In genomic region chr2:168050000-168050942, GRCm38 (mm10) we compare ENCODE assay signal across 8 mouse cellular contexts. TPM values are rescaled to one million over a fixed set of nuclear protein-coding genes. Genes with fewer than 3 reads are reported as not detected.
DNase-seq lines count a peak whose midpoint lies in the region; ATAC-seq and TF ChIP-seq lines count a peak whose summit lies in the region.

No protein-coding gene starts in this region.

- WGBS in lung, embryonic 14.5 days, result under 1% methylated on average over 56 of the region's 56 CpGs
- under 1% methylated on average over 56 of the region's 56 CpGs for WGBS in embryonic facial prominence, embryonic 13.5 days
- under 1% methylated on average over 56 of the region's 56 CpGs for WGBS in hindbrain, embryonic 10.5 days
- under 1% methylated on average over 55 of the region's 56 CpGs for WGBS in limb, embryonic 13.5 days
- 0% methylated on average over 56 of the region's 56 CpGs for WGBS in neural tube, embryonic 11.5 days

- no peak for DNase-seq in lung, embryonic 14.5 days
- no peak for DNase-seq in lung, postnatal 25 days (ENCODE audit: low spot score)
- DNase-seq in hindbrain, embryonic 10.5 days (ENCODE audit: low spot score), result peak; percentile 61
- peak; percentile 43 for DNase-seq in neural tube, embryonic 11.5 days (ENCODE audit: low spot score)
- no peak for DNase-seq in MN1 (ENCODE audit: low spot score)
- DNase-seq in urinary bladder, postnatal 14 days (ENCODE audit: low spot score), result no peak

- peak overlapping the region; percentile 96 for H3K4me2 ChIP-seq in lung, embryonic 14.5 days
- H3K4me2 ChIP-seq in embryonic facial prominence, embryonic 13.5 days, result peak overlapping the region; percentile 93
- peak overlapping the region; percentile 94 for H3K4me2 ChIP-seq in limb, embryonic 13.5 days (replicated peaks)
- peak overlapping the region; percentile 79 for H3K4me2 ChIP-seq in neural tube, embryonic 11.5 days (ENCODE audit: low read depth)

- no peaks in the 10 kb centered on the region for H3K9me3 ChIP-seq in lung, embryonic 14.5 days (ENCODE audit: low read depth, low read length)
- 0 out of 2 replicates have a peak, but pooled peaks cover 4% of the 10 kb centered on the region for H3K9me3 ChIP-seq in embryonic facial prominence, embryonic 13.5 days
- 0 out of 2 replicates have a peak, but pooled peaks cover 2% of the 10 kb centered on the region for H3K9me3 ChIP-seq in hindbrain, embryonic 10.5 days
- H3K9me3 ChIP-seq in limb, embryonic 13.5 days, result no peaks in the 10 kb centered on the region
- H3K9me3 ChIP-seq in neural tube, embryonic 11.5 days (ENCODE audit: control insufficient read depth, low read length), result no peaks in the 10 kb centered on the region

- no peak overlapping the region for H3K27ac ChIP-seq in lung, embryonic 14.5 days (ENCODE audit: low read depth)
- H3K27ac ChIP-seq in embryonic facial prominence, embryonic 13.5 days, result peak overlapping the region; percentile 84
- H3K27ac ChIP-seq in hindbrain, embryonic 10.5 days, result peak overlapping the region; percentile 82
- H3K27ac ChIP-seq in limb, embryonic 13.5 days, result 0 out of 2 replicates have a peak overlapping the region, but pooled peaks have one; percentile 22
- no peak overlapping the region for H3K27ac ChIP-seq in neural tube, embryonic 11.5 days (ENCODE audit: low read depth, low read length)

- TF ChIP-seq CTCF in lung, embryonic 14.5 days (IDR thresholded peaks at IDR 0.05; ENCODE audit: low read depth), result peak; percentile 15; the same call in 1 of the 2 replicates

- peak; percentile 26; the same call in 1 of the 2 replicates for ATAC-seq in lung, embryonic 14.5 days (ENCODE audit: insufficient read depth)
- no peak for ATAC-seq in embryonic facial prominence, embryonic 13.5 days (ENCODE audit: insufficient number of reproducible peaks, insufficient read depth, low FRiP score, low TSS enrichment, low read depth)
- no peak for ATAC-seq in limb, embryonic 13.5 days (ENCODE audit: low FRiP score, low read depth)
- no peak for ATAC-seq in neural tube, embryonic 11.5 days (ENCODE audit: insufficient read depth, low FRiP score, low TSS enrichment)

- H3K27me3 ChIP-seq in lung, embryonic 14.5 days (ENCODE audit: insufficient read depth, low read length), result peaks cover 7% of the 10 kb centered on the region; the same call in 1 of the 2 replicates
- H3K27me3 ChIP-seq in embryonic facial prominence, embryonic 13.5 days, result peaks cover 17% of the 10 kb centered on the region
- peaks cover 54% of the 10 kb centered on the region for H3K27me3 ChIP-seq in hindbrain, embryonic 10.5 days (ENCODE audit: insufficient read depth, poor library complexity, severe bottlenecking)
- peaks cover 39% of the 10 kb centered on the region for H3K27me3 ChIP-seq in limb, embryonic 13.5 days
- peaks cover 26% of the 10 kb centered on the region for H3K27me3 ChIP-seq in neural tube, embryonic 11.5 days (ENCODE audit: control insufficient read depth, insufficient read depth, low read length)

- peaks cover 11% of the 10 kb centered on the region for H3K4me1 ChIP-seq in lung, embryonic 14.5 days (ENCODE audit: insufficient read depth)
- H3K4me1 ChIP-seq in embryonic facial prominence, embryonic 13.5 days, result peaks cover 36% of the 10 kb centered on the region
- H3K4me1 ChIP-seq in hindbrain, embryonic 10.5 days (replicated peaks), result peaks cover 28% of the 10 kb centered on the region
- H3K4me1 ChIP-seq in limb, embryonic 13.5 days, result peaks cover 34% of the 10 kb centered on the region
- 0 out of 2 replicates have a peak, but pooled peaks cover 4% of the 10 kb centered on the region for H3K4me1 ChIP-seq in neural tube, embryonic 11.5 days (ENCODE audit: control insufficient read depth, insufficient read depth, low read length)

- peak overlapping the region; percentile 53 for H3K4me3 ChIP-seq in lung, embryonic 14.5 days (ENCODE audit: low read depth, low read length)
- H3K4me3 ChIP-seq in embryonic facial prominence, embryonic 13.5 days, result peak overlapping the region; percentile 62
- H3K4me3 ChIP-seq in hindbrain, embryonic 10.5 days, result peak overlapping the region; percentile 64
- peak overlapping the region; percentile 59 for H3K4me3 ChIP-seq in limb, embryonic 13.5 days
- H3K4me3 ChIP-seq in neural tube, embryonic 11.5 days (ENCODE audit: low read depth, low read length), result peak overlapping the region; percentile 32

- peak overlapping the region; percentile 60 for H3K9ac ChIP-seq in lung, embryonic 14.5 days
- peak overlapping the region; percentile 78 for H3K9ac ChIP-seq in embryonic facial prominence, embryonic 13.5 days
- H3K9ac ChIP-seq in limb, embryonic 13.5 days, result peak overlapping the region; percentile 79
- H3K9ac ChIP-seq in neural tube, embryonic 11.5 days (ENCODE audit: low read length), result peak overlapping the region; percentile 45

- H3K36me3 ChIP-seq in lung, embryonic 14.5 days (ENCODE audit: insufficient read depth), result no peaks in the 10 kb centered on the region
- H3K36me3 ChIP-seq in embryonic facial prominence, embryonic 13.5 days, result no peaks in the 10 kb centered on the region
- H3K36me3 ChIP-seq in hindbrain, embryonic 10.5 days, result no peaks in the 10 kb centered on the region
- no peaks in the 10 kb centered on the region for H3K36me3 ChIP-seq in limb, embryonic 13.5 days
- H3K36me3 ChIP-seq in neural tube, embryonic 11.5 days (ENCODE audit: control insufficient read depth, insufficient read depth, low read length), result no peaks in the 10 kb centered on the region

RNA-seq across cellular contexts. Expression of gene Pard6b, which starts 30.5 kb away (rescaled TPM):
- polyA plus RNA-seq in lung, embryonic 14.5 days (2014; fragmentation: Nextera tagmentation; extraction: Ambion mirVana), result 14.0 and 14.1 TPM in 2 replicates
- polyA plus RNA-seq in embryonic facial prominence, embryonic 13.5 days (2015; fragmentation: Nextera tagmentation; extraction: Ambion mirVana), result 3.0 and 3.9 TPM in 2 replicates
- 6.2 and 8.1 TPM in 2 replicates for polyA plus RNA-seq in hindbrain, embryonic 10.5 days (2016; fragmentation: Nextera tagmentation; extraction: Ambion mirVana)
- 2.7 and 3.7 TPM in 2 replicates for polyA plus RNA-seq in limb, embryonic 13.5 days (2015; fragmentation: Nextera tagmentation; extraction: Ambion mirVana)
- 6.7 and 7.8 TPM in 2 replicates for polyA plus RNA-seq in neural tube, embryonic 11.5 days (2014; fragmentation: Nextera tagmentation; extraction: Ambion mirVana)

RNA-seq across cellular contexts. Expression of gene Ripor3, which starts 39.9 kb away (rescaled TPM):
- polyA plus RNA-seq in lung, embryonic 14.5 days (2014; fragmentation: Nextera tagmentation; extraction: Ambion mirVana), result 2.0 and 2.2 TPM in 2 replicates
- 7.0 and 7.7 TPM in 2 replicates for polyA plus RNA-seq in embryonic facial prominence, embryonic 13.5 days (2015; fragmentation: Nextera tagmentation; extraction: Ambion mirVana)
- 0.57 and 0.71 TPM in 2 replicates for polyA plus RNA-seq in hindbrain, embryonic 10.5 days (2016; fragmentation: Nextera tagmentation; extraction: Ambion mirVana)
- 2.6 and 2.8 TPM in 2 replicates for polyA plus RNA-seq in limb, embryonic 13.5 days (2015; fragmentation: Nextera tagmentation; extraction: Ambion mirVana)
- polyA plus RNA-seq in neural tube, embryonic 11.5 days (2014; fragmentation: Nextera tagmentation; extraction: Ambion mirVana), result 0.12 and 0.43 TPM in 2 replicates

Comparison
In these comparisons a context has a peak if more than half of its experiments do, and no peak if none do; other contexts are left out.
1. DNase-seq: peak in hindbrain, embryonic 10.5 days (single experiment) and neural tube, embryonic 11.5 days (single experiment); none in lung, embryonic 14.5 days (single experiment), lung, postnatal 25 days (single experiment), MN1 (single experiment) and urinary bladder, postnatal 14 days (single experiment).
2. H3K27ac ChIP-seq: peak in embryonic facial prominence, embryonic 13.5 days (single experiment), hindbrain, embryonic 10.5 days (single experiment) and limb, embryonic 13.5 days (single experiment); none in lung, embryonic 14.5 days (single experiment) and neural tube, embryonic 11.5 days (single experiment).
3. Peak in every context shown above with its lines, with median percentiles within 50 percentile points of each other: H3K4me2 ChIP-seq, H3K4me3 ChIP-seq and H3K9ac ChIP-seq.